Mouse (Mus musculus) forebrain, embryonic 12.5 days (tissue): ENCODE data around the gene Lamc1. TPM values are rescaled to one million over a fixed set of nuclear protein-coding genes. Genes with fewer than 3 reads are reported as not detected.

Source experiments
- ATAC-seq: fragments of 200-750 bp; cut with Nextera tagmentation; 2 replicates; pipeline ENCODE4 v1.8.0; 2017; ENCODE audit warnings: moderate TSS enrichment; ENCODE audit not compliant: low FRiP score
- H3K27ac ChIP-seq: fragments of 300-500 bp; sonication (generic); 2 replicates; pipeline ENCODE4 v1.5.1; 2016; ENCODE audit warnings: mild to moderate bottlenecking
- H3K27me3 ChIP-seq: fragments of 300-500 bp; sonication (generic); 2 replicates; pipeline ENCODE4 v1.6.1; 2016; ENCODE audit warnings: mild to moderate bottlenecking
- H3K36me3 ChIP-seq: fragments of 300-500 bp; sonication (generic); replicated peaks from 2 replicates; pipeline ENCODE4 v1.6.1; 2016; ENCODE audit warnings: mild to moderate bottlenecking
- H3K4me1 ChIP-seq: fragments of 300-500 bp; sonication (generic); 2 replicates; pipeline ENCODE4 v1.6.1; 2016
- H3K4me2 ChIP-seq: fragments of 300-500 bp; sonication (generic); 2 replicates; pipeline ENCODE4 v1.6.1; 2016; ENCODE audit warnings: mild to moderate bottlenecking, moderate library complexity
- H3K4me3 ChIP-seq: fragments of 300-500 bp; sonication (generic); replicated peaks from 2 replicates; pipeline ENCODE4 v1.5.1; 2016; ENCODE audit warnings: mild to moderate bottlenecking
- H3K9ac ChIP-seq: fragments of 300-500 bp; sonication (generic); 2 replicates; pipeline ENCODE4 v1.6.1; 2016; ENCODE audit warnings: mild to moderate bottlenecking
- H3K9me3 ChIP-seq: fragments of 300-500 bp; sonication (generic); 2 replicates; pipeline ENCODE4 v1.6.1; 2016
- WGBS: fragments of 180-500 bp; shearing (Covaris S2); methylation state at CpG from one replicate; pipeline ENCODE4 v1.1.7; 2016; 5-methylcytosine and 5-hydroxymethylcytosine counted together
- polyA plus RNA-seq: library from polyadenylated mRNA; unstranded; fragments of >200 nt; fragmentation: Nextera tagmentation; extraction: Ambion mirVana; gene quantifications from 2 replicates; pipeline ENCODE4 v1.2.1, GENCODE M21; 2016

The Lamc1 gene
- polyA plus RNA-seq, 1 experiment from 2014 or later: 26.3 TPM

GRCm38 (mm10) chr1:153192379-153192778 lies 140.2 kb downstream of the Lamc1 start:
- Histone ChIP-seq H3K9me3 (no peaks in the 10 kb centered on the region), H3K4me2 (no peak overlapping the region), H3K4me3 (no peak overlapping the region), H3K4me1 (peaks cover 15% of the 10 kb centered on the region), H3K36me3 (no peaks in the 10 kb centered on the region), H3K9ac (no peak overlapping the region), H3K27ac (0 out of 2 replicates have a peak overlapping the region, but pooled peaks have one; percentile 54), H3K27me3 (peaks cover 12% of the 10 kb centered on the region)
- WGBS: 80% methylated on average over 4 of the region's 4 CpGs
- no peak for ATAC-seq

DNA sequence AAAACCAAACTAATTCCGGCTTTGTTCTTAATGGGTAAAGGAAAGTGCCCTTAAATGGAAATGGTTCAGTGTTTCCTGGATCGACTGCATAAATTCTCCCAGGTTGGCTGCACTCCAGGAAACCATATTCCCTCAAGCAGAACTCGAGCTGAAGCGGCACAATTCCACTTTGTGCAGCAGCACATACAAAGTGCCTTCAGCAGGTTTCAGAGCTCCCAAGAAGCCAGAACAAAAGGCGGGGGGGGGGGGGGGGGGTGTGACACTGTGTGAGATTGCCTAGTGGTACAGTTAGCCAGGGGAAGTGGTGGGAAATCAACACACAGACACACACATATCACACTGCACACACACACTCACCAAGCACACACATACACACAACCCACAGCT lies 140.7 kb downstream of the Lamc1 start:
- no peaks in the 10 kb centered on the region for H3K9me3 ChIP-seq
- H3K36me3 ChIP-seq: no peaks in the 10 kb centered on the region
- H3K27ac ChIP-seq: 0 out of 2 replicates have a peak overlapping the region, but pooled peaks have one; percentile 54
- peaks cover 17% of the 10 kb centered on the region for H3K27me3 ChIP-seq
- H3K4me2 ChIP-seq: no peak overlapping the region
- no peak overlapping the region for H3K9ac ChIP-seq
- WGBS: 8% methylated on average over 4 of the region's 5 CpGs
- H3K4me3 ChIP-seq: no peak overlapping the region
- ATAC-seq: peak; percentile 58; the same call in 1 of the 2 replicates
- peaks cover 15% of the 10 kb centered on the region for H3K4me1 ChIP-seq

- peaks cover 22% of the 10 kb centered on the region for H3K27me3 ChIP-seq
- H3K4me3 ChIP-seq: no peak overlapping the region
- 47% methylated on average over 15 of the region's 15 CpGs for WGBS
- ATAC-seq: peak; percentile 49; the same call in 1 of the 2 replicates
- no peaks in the 10 kb centered on the region for H3K9me3 ChIP-seq
- no peak overlapping the region for H3K4me2 ChIP-seq
- peaks cover 17% of the 10 kb centered on the region for H3K4me1 ChIP-seq
- H3K36me3 ChIP-seq: no peaks in the 10 kb centered on the region
- H3K9ac ChIP-seq: no peak overlapping the region
- no peak overlapping the region for H3K27ac ChIP-seq
Observed at GRCm38 (mm10) chr1:153191237-153191942, 141.2 kb downstream of the Lamc1 start.

- Histone ChIP-seq H3K27ac (no peak overlapping the region), H3K9ac (no peak overlapping the region), H3K4me1 (peaks cover 26% of the 10 kb centered on the region), H3K27me3 (peaks cover 53% of the 10 kb centered on the region), H3K4me3 (no peak overlapping the region), H3K9me3 (no peaks in the 10 kb centered on the region), H3K4me2 (no peak overlapping the region), H3K36me3 (no peaks in the 10 kb centered on the region)
- WGBS: 76% methylated on average over 3 of the region's 3 CpGs
- ATAC-seq: no peak
Observed at GRCm38 (mm10) chr1:153188081-153188480, 144.5 kb downstream of the Lamc1 start.

- H3K27me3 ChIP-seq: peaks cover 59% of the 10 kb centered on the region
- WGBS: 2% methylated on average over 46 of the region's 46 CpGs
- H3K9ac ChIP-seq: peak within 1 kb of the TSS; percentile 8; the same call in 1 of the 2 replicates
- no peaks in the 10 kb centered on the region for H3K36me3 ChIP-seq
- no peaks in the 10 kb centered on the region for H3K9me3 ChIP-seq
- H3K4me3 ChIP-seq: peak within 1 kb of the TSS; percentile 33
- ATAC-seq: peak; percentile 51; the same call in 1 of the 2 replicates
- peak within 1 kb of the TSS; percentile 60 for H3K4me2 ChIP-seq
- no peak within 1 kb of the TSS for H3K27ac ChIP-seq
- H3K4me1 ChIP-seq: peaks cover 15% of the 10 kb centered on the region
Observed at GRCm38 (mm10) chr1:153185828-153186803, 146.5 kb downstream of the Lamc1 start, which contains the start of gene Lamc2. Lamc2 (minus strand) TSS chr1:153186447.

DNA sequence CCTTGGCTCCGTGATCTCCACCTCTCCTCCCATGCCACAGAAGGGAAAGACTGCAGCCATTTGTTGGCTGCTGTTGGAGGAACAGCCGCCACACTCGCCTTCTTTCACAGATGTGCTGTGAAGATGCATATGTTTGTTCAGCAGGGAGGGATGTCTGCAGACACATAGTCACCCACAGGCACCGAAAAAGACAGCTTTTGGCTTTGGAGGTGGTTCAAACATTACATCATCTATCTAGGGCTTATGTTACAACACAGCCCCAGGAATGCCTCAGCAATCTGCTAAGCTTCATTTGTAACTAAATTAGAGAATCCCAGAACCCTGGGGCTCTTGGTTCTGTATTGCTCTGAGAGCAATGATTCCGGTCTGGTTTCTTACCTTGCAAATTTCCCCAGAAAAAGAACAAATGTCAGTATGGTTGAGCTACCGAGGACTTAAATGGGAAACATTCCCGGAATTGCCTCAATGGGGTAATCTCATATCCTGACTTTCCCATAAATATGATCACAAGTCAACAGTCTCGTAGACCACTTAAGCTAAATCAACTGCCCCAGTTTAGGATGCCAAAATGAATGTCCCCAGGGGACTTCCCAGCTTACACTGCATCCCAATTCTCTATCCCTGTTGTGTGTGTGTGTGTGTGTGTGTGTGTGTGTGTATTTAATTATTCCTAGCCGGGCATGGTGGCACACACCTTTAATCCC lies 151.8 kb downstream of the Lamc1 start:
- no peak overlapping the region for H3K4me3 ChIP-seq
- H3K9me3 ChIP-seq: no peaks in the 10 kb centered on the region
- no peak for ATAC-seq
- no peaks in the 10 kb centered on the region for H3K36me3 ChIP-seq
- H3K27ac ChIP-seq: no peak overlapping the region
- H3K27me3 ChIP-seq: peaks cover 31% of the 10 kb centered on the region
- H3K4me1 ChIP-seq: peaks cover 4% of the 10 kb centered on the region; the same call in 1 of the 2 replicates
- WGBS: 62% methylated on average over 9 of the region's 9 CpGs
- no peak overlapping the region for H3K4me2 ChIP-seq
- no peak overlapping the region for H3K9ac ChIP-seq

DNA sequence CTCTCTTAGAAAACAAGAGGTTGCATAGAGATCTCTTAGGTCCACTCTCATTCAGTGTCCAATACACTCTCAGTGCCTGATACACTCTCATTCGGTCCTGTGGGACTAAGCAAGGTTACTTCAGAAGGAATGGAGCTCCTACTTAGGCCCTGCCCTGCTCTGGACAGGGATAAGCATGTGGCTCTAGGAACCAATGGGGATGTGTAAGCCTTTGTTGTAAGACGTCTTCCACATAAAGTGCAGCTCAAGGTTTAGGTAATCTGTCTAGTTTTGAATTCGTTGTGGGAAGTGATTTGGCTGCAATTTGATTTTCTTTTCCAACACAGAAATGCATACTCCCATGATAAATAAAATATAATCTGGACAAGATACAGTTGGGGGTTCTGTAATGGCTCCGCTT lies 152.4 kb downstream of the Lamc1 start:
- Histone ChIP-seq H3K4me1 (no peaks in the 10 kb centered on the region), H3K9me3 (no peaks in the 10 kb centered on the region), H3K9ac (no peak overlapping the region), H3K4me3 (no peak overlapping the region), H3K4me2 (no peak overlapping the region), H3K27ac (no peak overlapping the region), H3K36me3 (no peaks in the 10 kb centered on the region), H3K27me3 (peaks cover 25% of the 10 kb centered on the region)
- no peak for ATAC-seq
- 81% methylated on average over 4 of the region's 4 CpGs for WGBS

DNA sequence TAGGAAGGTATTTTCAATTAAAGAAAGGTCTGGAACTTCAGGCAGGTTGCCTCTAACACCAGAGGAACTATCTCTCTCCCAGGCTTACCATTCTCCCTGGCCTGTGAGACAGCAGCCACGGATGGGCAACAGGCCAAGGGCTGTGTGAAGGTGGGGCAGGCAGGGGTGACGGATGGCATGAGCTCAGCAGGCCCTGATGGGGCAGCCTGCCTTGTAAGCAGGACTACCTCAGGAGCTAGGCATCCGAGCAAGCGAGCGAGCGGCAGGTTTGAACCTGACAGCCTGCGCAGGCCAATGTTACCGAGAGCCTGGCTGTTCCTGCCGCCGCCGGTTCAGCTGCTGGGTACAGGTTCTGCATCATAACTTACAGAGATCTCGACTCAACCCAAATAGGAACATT lies 157.8 kb downstream of the Lamc1 start:
- peaks cover 9% of the 10 kb centered on the region for H3K4me1 ChIP-seq

DNA sequence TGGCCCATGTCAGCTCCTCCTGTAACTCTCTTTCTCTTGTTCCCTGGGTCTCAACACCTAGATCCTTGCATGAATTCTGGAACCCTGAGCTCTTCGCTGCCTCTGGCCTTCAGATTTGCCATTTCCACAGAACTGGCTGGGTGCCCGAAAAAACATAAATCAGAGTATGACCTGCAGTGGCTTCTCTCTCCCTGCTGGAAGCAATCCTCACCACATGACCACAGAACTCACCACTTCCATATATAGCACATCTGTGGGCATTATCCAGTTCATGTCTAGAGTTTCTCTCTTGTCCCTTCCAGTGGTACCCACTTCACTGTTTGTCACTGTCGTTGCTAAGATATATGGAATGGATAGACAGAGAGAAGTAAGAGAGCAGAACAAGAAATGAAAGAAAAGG lies 159.3 kb downstream of the Lamc1 start:
- 81% methylated on average over 3 of the region's 3 CpGs for WGBS
- Histone ChIP-seq H3K27ac (no peak overlapping the region), H3K4me2 (no peak overlapping the region), H3K36me3 (no peaks in the 10 kb centered on the region), H3K9me3 (no peaks in the 10 kb centered on the region), H3K4me1 (peaks cover 9% of the 10 kb centered on the region), H3K27me3 (no peaks in the 10 kb centered on the region), H3K9ac (no peak overlapping the region), H3K4me3 (no peak overlapping the region)
- no peak for ATAC-seq

More for the DNA sequence above, 157.8 kb downstream of the Lamc1 start:
- Histone ChIP-seq H3K4me3 (no peak overlapping the region), H3K9me3 (no peaks in the 10 kb centered on the region), H3K9ac (no peak overlapping the region), H3K4me2 (no peak overlapping the region), H3K27me3 (no peaks in the 10 kb centered on the region), H3K27ac (no peak overlapping the region), H3K36me3 (no peaks in the 10 kb centered on the region)
- no peak for ATAC-seq
- 71% methylated on average over 12 of the region's 12 CpGs for WGBS

- H3K9me3 ChIP-seq: no peaks in the 10 kb centered on the region
- H3K27me3 ChIP-seq: no peaks in the 10 kb centered on the region
- peaks cover 9% of the 10 kb centered on the region for H3K4me1 ChIP-seq
- H3K4me2 ChIP-seq: no peak overlapping the region
- no peak overlapping the region for H3K4me3 ChIP-seq
- 34% methylated on average over 9 of the region's 9 CpGs for WGBS
- H3K36me3 ChIP-seq: no peaks in the 10 kb centered on the region
- H3K9ac ChIP-seq: no peak overlapping the region
- peak overlapping the region; percentile 25; the same call in 1 of the 2 replicates for H3K27ac ChIP-seq
- ATAC-seq: no peak
Observed at GRCm38 (mm10) chr1:153172291-153172731, 160.3 kb downstream of the Lamc1 start.

- WGBS: 87% methylated on average over 10 of the region's 10 CpGs
- no peaks in the 10 kb centered on the region for H3K9me3 ChIP-seq
- H3K4me2 ChIP-seq: no peak overlapping the region
Observed at GRCm38 (mm10) chr1:153171011-153171410, 161.6 kb downstream of the Lamc1 start.

More at GRCm38 (mm10) chr1:153171011-153171410, 161.6 kb downstream of the Lamc1 start:
- H3K4me3 ChIP-seq: no peak overlapping the region
- H3K27me3 ChIP-seq: no peaks in the 10 kb centered on the region
- no peaks in the 10 kb centered on the region for H3K36me3 ChIP-seq
- H3K9ac ChIP-seq: no peak overlapping the region
- no peak overlapping the region for H3K27ac ChIP-seq
- H3K4me1 ChIP-seq: peaks cover 9% of the 10 kb centered on the region
- no peak for ATAC-seq
